ENCODE assay signal across 14 mouse cellular contexts in the genomic region with DNA sequence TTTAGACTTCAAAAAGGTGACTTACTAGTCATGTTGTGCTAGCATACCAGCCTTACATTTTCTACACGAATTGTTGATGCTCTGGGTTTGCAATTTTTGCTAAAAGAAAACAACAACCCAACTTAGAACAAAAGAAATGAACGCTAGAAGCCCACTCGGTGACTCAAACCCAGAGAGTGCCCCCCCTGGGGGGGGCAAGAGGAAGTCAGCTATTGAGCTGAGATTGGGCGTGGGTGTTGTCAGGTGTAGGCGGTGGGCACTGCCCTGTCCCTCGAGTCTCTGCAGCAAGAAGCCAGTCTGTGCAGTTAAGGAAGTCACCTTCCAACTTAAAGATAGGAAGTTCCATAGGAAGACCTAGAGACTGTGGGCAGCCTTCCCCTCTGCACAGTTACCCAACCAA. TPM values are rescaled to one million over a fixed set of nuclear protein-coding genes. Genes with fewer than 3 reads are reported as not detected.
DNase-seq lines count a peak whose midpoint lies in the region; ATAC-seq and TF ChIP-seq lines count a peak whose summit lies in the region.
"Had no signal": no experiment of that assay in that cellular context is flagged by ENCODE, and none has a peak within 500 bp of the region (broad histone marks: within the 10 kb centered on the region; RNA-seq: fewer than 3 reads in every experiment).

No protein-coding gene starts in this region.

- peaks cover 69% of the 10 kb centered on the region for H3K27me3 ChIP-seq in heart, embryonic 15.5 days
- H3K27me3 ChIP-seq in intestine, embryonic 15.5 days (replicated peaks): peaks cover 48% of the 10 kb centered on the region

- no peak overlapping the region for H3K4me2 ChIP-seq in heart, embryonic 15.5 days
- H3K4me2 ChIP-seq in intestine, embryonic 15.5 days (replicated peaks): no peak overlapping the region

- TF ChIP-seq POLR2A in cortical plate, adult 2 months (IDR thresholded peaks at IDR 0.05; ENCODE audit: extremely low read depth, insufficient read depth, low read length): no peak

- ATAC-seq in heart, embryonic 15.5 days (replicated peaks; ENCODE audit: insufficient number of reproducible peaks, insufficient read depth, low FRiP score, low read depth): no peak
- no peak for ATAC-seq in intestine, embryonic 15.5 days
- ATAC-seq: intestine, embryonic 16.5 days had no signal

- no peak for DNase-seq in heart, postnatal 25 days (ENCODE audit: low spot score)
- DNase-seq in A20 (ENCODE audit: low read depth, low spot score): peak; percentile 14
- DNase-seq in induced T-regulatory cell, adult 2 months (ENCODE audit: low read depth): peak; percentile 62
- DNase-seq in gastrocnemius, adult 18-20 months (ENCODE audit: low spot score): no peak
- DNase-seq in left cerebral cortex, postnatal 10 days (ENCODE audit: extremely low spot score in 1 of 2, low spot score in 2 of 2): no peak
- DNase-seq: cerebellum, adult 9-11 months; gastrocnemius, postnatal 10 days; liver; lung, postnatal 4 days; thymus, postnatal 36 days had no signal

- peak overlapping the region; percentile 66; the same call in 1 of the 2 replicates for H3K4me3 ChIP-seq in heart, embryonic 15.5 days
- H3K4me3 ChIP-seq in cortical plate, adult 2 months (ENCODE audit: insufficient read depth, low read length): peak overlapping the region; percentile 59; the same call in 1 of the 2 replicates
- no peak overlapping the region for H3K4me3 ChIP-seq in intestine, embryonic 15.5 days (replicated peaks)

- H3K9me3 ChIP-seq in heart, embryonic 15.5 days (replicated peaks): no peaks in the 10 kb centered on the region
- no peaks in the 10 kb centered on the region for H3K9me3 ChIP-seq in intestine, embryonic 15.5 days

- no peak overlapping the region for H3K9ac ChIP-seq in heart, embryonic 15.5 days
- no peak overlapping the region for H3K9ac ChIP-seq in intestine, embryonic 15.5 days

- 43% methylated on average over 6 of the region's 6 CpGs for WGBS in heart, embryonic 15.5 days
- WGBS in intestine, embryonic 15.5 days: 40% methylated on average over 6 of the region's 6 CpGs

- TF ChIP-seq CTCF in cortical plate, adult 2 months (IDR thresholded peaks at IDR 0.05; ENCODE audit: extremely low read depth, insufficient read depth, low read length): no peak

- H3K4me1 ChIP-seq in heart, embryonic 15.5 days (replicated peaks): peaks cover 17% of the 10 kb centered on the region
- H3K4me1 ChIP-seq in cortical plate, adult 2 months (ENCODE audit: control insufficient read depth, insufficient read depth, low read length): 0 out of 2 replicates have a peak, but pooled peaks cover 2% of the 10 kb centered on the region
- H3K4me1 ChIP-seq in intestine, embryonic 15.5 days (replicated peaks): peaks cover 16% of the 10 kb centered on the region

- no peaks in the 10 kb centered on the region for H3K36me3 ChIP-seq in heart, embryonic 15.5 days
- H3K36me3 ChIP-seq in intestine, embryonic 15.5 days: no peaks in the 10 kb centered on the region

- intact Hi-C loops in heart, postnatal 25 days (cut with DNase I): loop anchor here (5.0 kb wide), 1 partner anchor 564 kb away; a partner anchor contains a TSS
- intact Hi-C loops in left cerebral cortex, postnatal 10 days (cut with DNase I): loop anchor here (5.0 kb wide), 1 partner anchor 34 kb away; no protein-coding TSS in a partner anchor

- H3K27ac ChIP-seq in heart, embryonic 15.5 days: no peak overlapping the region
- no peak overlapping the region for H3K27ac ChIP-seq in cortical plate, adult 2 months (ENCODE audit: insufficient read depth, low read length)
- H3K27ac ChIP-seq in intestine, embryonic 15.5 days: no peak overlapping the region

RNA-seq across cellular contexts. Expression of a gene that starts 0.6 kb away (rescaled TPM):
- polyA plus RNA-seq in heart, embryonic 15.5 days (2015; fragmentation: Nextera tagmentation; extraction: Ambion mirVana): 0.49 and 1.7 TPM in 2 replicates
- total RNA-seq in heart, postnatal 25 days (2021): under 1 TPM; 0.39 to 0.49 TPM
- polyA plus RNA-seq in cortical plate, adult 2 months (2012; rRNA removed): 127 and 136 TPM in 2 replicates
- polyA plus RNA-seq in intestine, embryonic 15.5 days (2015; fragmentation: Nextera tagmentation; extraction: Ambion mirVana): 0.64 and 0.77 TPM in 2 replicates
- total RNA-seq in gastrocnemius, adult 18-20 months (2021): not detected
- total RNA-seq in left cerebral cortex, postnatal 10 days (2021): 10 to 100 TPM; 52.1 to 52.5 TPM

RNA-seq across cellular contexts. Expression of a gene that starts 13.8 kb away (rescaled TPM):
- polyA plus RNA-seq in heart, embryonic 15.5 days (2015; fragmentation: Nextera tagmentation; extraction: Ambion mirVana): 39.5 and 44.9 TPM in 2 replicates
- total RNA-seq in heart, postnatal 25 days (2021): 10 to 100 TPM; 37.1 to 40.5 TPM
- polyA plus RNA-seq in cortical plate, adult 2 months (2012; rRNA removed): 60.2 and 62.8 TPM in 2 replicates
- 28.6 and 29.6 TPM in 2 replicates for polyA plus RNA-seq in intestine, embryonic 15.5 days (2015; fragmentation: Nextera tagmentation; extraction: Ambion mirVana)
- 10 to 100 TPM; 32.1 to 48.1 TPM for total RNA-seq in gastrocnemius, adult 18-20 months (2021)
- total RNA-seq in left cerebral cortex, postnatal 10 days (2021): 10 to 100 TPM; 33.2 to 37.8 TPM

RNA-seq across cellular contexts. Expression of a gene that starts 31.6 kb away (rescaled TPM):
- polyA plus RNA-seq in heart, embryonic 15.5 days (2015; fragmentation: Nextera tagmentation; extraction: Ambion mirVana): 4.3 and 4.6 TPM in 2 replicates
- 1 to 10 TPM; 4.2 to 4.6 TPM for total RNA-seq in heart, postnatal 25 days (2021)
- polyA plus RNA-seq in cortical plate, adult 2 months (2012; rRNA removed): 10.4 and 10.6 TPM in 2 replicates
- polyA plus RNA-seq in intestine, embryonic 15.5 days (2015; fragmentation: Nextera tagmentation; extraction: Ambion mirVana): 6.3 and 7.4 TPM in 2 replicates
- total RNA-seq in gastrocnemius, adult 18-20 months (2021): 1 to 10 TPM; 1.9 to 2.9 TPM
- 1 to 10 TPM; 8.1 to 8.7 TPM for total RNA-seq in left cerebral cortex, postnatal 10 days (2021)

RNA-seq across cellular contexts. Expression of a gene that starts 43.3 kb away (rescaled TPM):
- 0.47 and 0.94 TPM in 2 replicates for polyA plus RNA-seq in heart, embryonic 15.5 days (2015; fragmentation: Nextera tagmentation; extraction: Ambion mirVana)
- under 1 TPM; 0.20 to 0.26 TPM for total RNA-seq in heart, postnatal 25 days (2021)
- 68.4 and 70.5 TPM in 2 replicates for polyA plus RNA-seq in cortical plate, adult 2 months (2012; rRNA removed)
- 0.46 and 0.69 TPM in 2 replicates for polyA plus RNA-seq in intestine, embryonic 15.5 days (2015; fragmentation: Nextera tagmentation; extraction: Ambion mirVana)
- under 1 TPM; 0.14 to 0.21 TPM for total RNA-seq in gastrocnemius, adult 18-20 months (2021)
- 100 to 1,000 TPM; 101 to 103 TPM for total RNA-seq in left cerebral cortex, postnatal 10 days (2021)

RNA-seq across cellular contexts. Expression of a gene that starts 48.7 kb away (rescaled TPM):
- polyA plus RNA-seq in heart, embryonic 15.5 days (2015; fragmentation: Nextera tagmentation; extraction: Ambion mirVana): 72.1 and 97.8 TPM in 2 replicates
- 10 to 100 TPM; 81.8 to 82.6 TPM for total RNA-seq in heart, postnatal 25 days (2021)
- polyA plus RNA-seq in cortical plate, adult 2 months (2012; rRNA removed): 91.5 and 92.5 TPM in 2 replicates
- polyA plus RNA-seq in intestine, embryonic 15.5 days (2015; fragmentation: Nextera tagmentation; extraction: Ambion mirVana): 86.8 and 111 TPM in 2 replicates
- 10 to 100 TPM; 46.7 to 60.1 TPM for total RNA-seq in gastrocnemius, adult 18-20 months (2021)
- 10 to 100 TPM; 73.6 to 83.9 TPM for total RNA-seq in left cerebral cortex, postnatal 10 days (2021)

Comparison
In these comparisons a context has a peak if more than half of its experiments do, and no peak if none do; other contexts are left out.
1. DNase-seq: peak in A20 (single experiment) and induced T-regulatory cell, adult 2 months (single experiment); none in heart, postnatal 25 days (single experiment), gastrocnemius, adult 18-20 months (single experiment) and left cerebral cortex, postnatal 10 days (0 of 2).
2. RNA of a gene that starts 0.6 kb away (total RNA-seq): 52.1 to 52.5 TPM in left cerebral cortex, postnatal 10 days; 0.39 to 0.49 TPM in heart, postnatal 25 days and not detected in gastrocnemius, adult 18-20 months; every median in the first group is over 10 times any median in the second.